ENCODE assay signal across 32 mouse cellular contexts in the genomic region with DNA sequence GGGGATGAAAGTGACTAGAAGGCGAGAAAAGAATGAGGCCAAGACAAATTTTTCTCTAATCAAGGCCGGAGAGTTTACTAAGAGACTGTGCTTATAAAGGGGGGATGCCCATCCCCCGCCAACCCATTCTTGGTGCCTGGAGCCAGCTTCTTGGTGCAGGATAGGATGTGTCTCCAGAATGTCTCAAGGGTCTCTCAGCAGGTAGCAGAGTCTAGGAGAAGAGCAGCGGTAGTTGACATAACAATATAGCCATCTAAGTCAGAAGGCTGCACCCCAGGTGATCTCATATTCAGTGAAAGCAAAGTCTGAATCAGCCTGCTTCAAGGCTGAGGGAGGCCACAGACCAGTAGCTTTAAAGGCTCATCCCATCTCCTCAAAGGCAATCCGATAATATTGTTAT.
"Had no signal": no experiment of that assay in that cellular context is flagged by ENCODE, and none has a peak within 500 bp of the region (broad histone marks: within the 10 kb centered on the region; RNA-seq: fewer than 3 reads in every experiment).

No protein-coding gene starts in this region.

- H3K4me3 ChIP-seq: heart, embryonic 13.5 days; heart, embryonic 15.5 days; hindbrain, embryonic 10.5 days; hindbrain, embryonic 12.5 days; hindbrain, embryonic 13.5 days; hindbrain, embryonic 15.5 days; intestine, embryonic 15.5 days; kidney, embryonic 15.5 days; left cerebral cortex, adult 2 months had no signal

- H3K9me3 ChIP-seq: heart, embryonic 15.5 days; hindbrain, embryonic 12.5 days; hindbrain, embryonic 15.5 days; intestine, embryonic 15.5 days had no signal

- ATAC-seq: hindbrain, embryonic 16.5 days; hindbrain, postnatal 0 days; inflammation-experienced regulatory T-cells, adult 6 months; intestine, embryonic 15.5 days; intestine, embryonic 16.5 days; intestine, postnatal 0 days had no signal

- H3K27ac ChIP-seq: heart, embryonic 13.5 days; heart, embryonic 15.5 days; hindbrain, embryonic 10.5 days; hindbrain, embryonic 12.5 days; hindbrain, embryonic 13.5 days; hindbrain, embryonic 14.5 days; hindbrain, embryonic 15.5 days; hindbrain, postnatal 0 days; intestine, embryonic 15.5 days; kidney, embryonic 15.5 days; kidney, postnatal 0 days; left cerebral cortex, adult 2 months had no signal

- DNase-seq: heart, postnatal 10 days; heart, postnatal 14 days; heart, postnatal 36 days; heart, postnatal 4 days; kidney, adult 11 months; kidney, adult 18-20 months; kidney, adult 2 months; kidney, adult 8-10 months; kidney, adult 9 months; kidney, postnatal 10 days; kidney, postnatal 14 days; kidney, postnatal 25 days; kidney, postnatal 36 days; kidney, postnatal 4 days; layer of hippocampus, adult 9-11 months; layer of hippocampus, postnatal 36 days had no signal

- H3K9ac ChIP-seq: heart, embryonic 13.5 days; heart, embryonic 15.5 days; hindbrain, embryonic 12.5 days; hindbrain, embryonic 13.5 days; hindbrain, embryonic 14.5 days; hindbrain, embryonic 15.5 days; intestine, embryonic 15.5 days; kidney, embryonic 15.5 days had no signal

- H3K36me3 ChIP-seq: heart, embryonic 13.5 days; heart, embryonic 15.5 days; hindbrain, embryonic 10.5 days; hindbrain, embryonic 12.5 days; hindbrain, embryonic 13.5 days; hindbrain, embryonic 15.5 days; intestine, embryonic 15.5 days; kidney, embryonic 15.5 days had no signal

- H3K4me1 ChIP-seq: heart, embryonic 13.5 days; heart, embryonic 15.5 days; hindbrain, embryonic 10.5 days; hindbrain, embryonic 12.5 days; hindbrain, embryonic 13.5 days; hindbrain, embryonic 15.5 days; intestine, embryonic 15.5 days; kidney, embryonic 15.5 days had no signal
